Mouse (Mus musculus): Measurements from ENCODE around the gene Gm12216.
A peak's percentile ranks its signal among the peaks of the same experiment; 100 is the strongest.
"Not testable (repeated sequence)": the region's sequence is repeated elsewhere in the genome, so short reads cannot be mapped to it uniquely, and the experiment has no call there.

The Gm12216 gene

GRCm38 (mm10) chr11:53873909-53874704 lies 15.1 kb upstream of the Gm12216 start:
- not testable (repeated sequence) for DNase-seq (ENCODE audit: low read depth, low spot score)

GRCm38 (mm10) chr11:53871786-53872507 lies 12.9 kb upstream of the Gm12216 start:
- no peak for DNase-seq (ENCODE audit: low read depth, low spot score)

GRCm38 (mm10) chr11:53869172-53869571 lies 10.1 kb upstream of the Gm12216 start:
- no peak for DNase-seq (ENCODE audit: low read depth, low spot score)

GRCm38 (mm10) chr11:53868323-53868722 lies 9.3 kb upstream of the Gm12216 start:
- not testable (repeated sequence) for DNase-seq (ENCODE audit: low read depth, low spot score)

GRCm38 (mm10) chr11:53864724-53865310 lies 5.8 kb upstream of the Gm12216 start:
- DNase-seq (ENCODE audit: low read depth, low spot score) = not testable (repeated sequence)

GRCm38 (mm10) chr11:53860944-53861343 lies 1.9 kb upstream of the Gm12216 start:
- DNase-seq (ENCODE audit: low read depth, low spot score) = not testable (repeated sequence)

- no peak for DNase-seq (ENCODE audit: low read depth, low spot score)
Measured at GRCm38 (mm10) chr11:53858058-53858760, 847 bp downstream of the Gm12216 start.

GRCm38 (mm10) chr11:53853665-53854064 lies 5.4 kb downstream of the Gm12216 start:
- no peak for DNase-seq (ENCODE audit: low read depth, low spot score)

- no peak for DNase-seq (ENCODE audit: low read depth, low spot score)
Measured at GRCm38 (mm10) chr11:53851795-53852194, 7.3 kb downstream of the Gm12216 start.

GRCm38 (mm10) chr11:53849588-53850320 lies 9.3 kb downstream of the Gm12216 start:
- DNase-seq (ENCODE audit: low read depth, low spot score) = peak; percentile 55

GRCm38 (mm10) chr11:53845680-53846079 lies 13.4 kb downstream of the Gm12216 start:
- no peak for DNase-seq (ENCODE audit: low read depth, low spot score)

GRCm38 (mm10) chr11:53843106-53843505 lies 15.9 kb downstream of the Gm12216 start:
- no peak for DNase-seq (ENCODE audit: low read depth, low spot score)

- no peak for DNase-seq (ENCODE audit: low read depth, low spot score)
Measured at GRCm38 (mm10) chr11:53842161-53842581, 16.9 kb downstream of the Gm12216 start.

- no peak for DNase-seq (ENCODE audit: low read depth, low spot score)
Measured at GRCm38 (mm10) chr11:53841514-53841913, 17.5 kb downstream of the Gm12216 start.

- no peak for DNase-seq (ENCODE audit: low read depth, low spot score)
Measured at GRCm38 (mm10) chr11:53839663-53840642, 19.1 kb downstream of the Gm12216 start.

- DNase-seq (ENCODE audit: low read depth, low spot score) = no peak
Measured at GRCm38 (mm10) chr11:53839147-53839546, 19.9 kb downstream of the Gm12216 start.

GRCm38 (mm10) chr11:53837731-53838130 lies 21.3 kb downstream of the Gm12216 start:
- no peak for DNase-seq (ENCODE audit: low read depth, low spot score)

GRCm38 (mm10) chr11:53835379-53836010 lies 23.6 kb downstream of the Gm12216 start:
- DNase-seq (ENCODE audit: low read depth, low spot score) = no peak

- DNase-seq (ENCODE audit: low read depth, low spot score) = no peak
Measured at GRCm38 (mm10) chr11:53825409-53825808, 33.6 kb downstream of the Gm12216 start.

Measured in WW6 (cell line).